Mouse (Mus musculus) left cerebral cortex, adult 2 months (tissue): ENCODE measurements at regions not wholly inside any gene's neighbourhood (a gene's known extent, or its start where the extent isn't known, plus 50 kb on each side); places are given as distances from the start of the nearest gene placed in this dataset.

Experiments used
- DNase-seq, 2 experiments: peaks; one replicate each; pipeline ENCODE4 v3.0.0; 2021 to 2022; ENCODE audit warnings: low spot score in 2 of 2, mixed read lengths in 1 of 2; ENCODE audit errors: extremely low spot score in 1 of 2
- H3K27ac ChIP-seq: fragments of 200-600 bp; 2 replicates; pipeline ENCODE4 v1.8.1; 2022
- H3K4me3 ChIP-seq: fragments of 200-600 bp; 2 replicates; pipeline ENCODE4 v1.8.1; 2022
- CTCF ChIP-seq: fragments of 200-600 bp; IDR thresholded peaks from 2 replicates; pipeline ENCODE4 v1.8.1; 2022; ENCODE audit warnings: antibody characterized with exemption, mild to moderate bottlenecking, moderate library complexity
- intact Hi-C: fragments of 180-260 bp; cut with DNase I; formaldehyde crosslinking; loops from one replicate; pipeline ENCODE4 v1.15.1; 2025
- microRNA-seq, 2 experiments: library from miRNA; unstranded; fragments of <30 nt; microRNA quantifications; one replicate each; pipeline ENCODE4 v1.2.0; 2021

DNA sequence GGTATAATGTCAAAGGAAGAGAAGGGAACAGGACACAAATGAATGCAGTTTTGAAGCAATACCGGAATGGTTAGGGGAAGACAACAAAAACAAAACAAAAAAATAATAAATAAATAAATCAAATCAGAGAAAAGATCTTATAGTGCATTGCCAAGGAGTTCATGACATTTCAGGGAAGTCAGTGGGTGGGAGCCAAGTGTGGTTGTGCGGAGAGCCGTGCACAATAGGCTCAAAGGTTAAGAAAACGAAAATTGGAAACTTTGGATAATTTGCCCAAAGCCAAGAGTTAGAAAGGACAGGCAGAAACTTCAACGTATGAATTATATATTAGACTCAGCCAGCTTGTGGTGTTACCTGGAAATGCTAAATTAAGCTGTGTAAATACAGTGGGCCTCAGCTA is 599.4 kb downstream of the Gm826 start:
- DNase-seq: no peak
- Histone ChIP-seq H3K27ac (no peak overlapping the region), H3K4me3 (no peak overlapping the region)
- intact Hi-C loops: no loop called here
- no peak for TF ChIP-seq CTCF

DNA sequence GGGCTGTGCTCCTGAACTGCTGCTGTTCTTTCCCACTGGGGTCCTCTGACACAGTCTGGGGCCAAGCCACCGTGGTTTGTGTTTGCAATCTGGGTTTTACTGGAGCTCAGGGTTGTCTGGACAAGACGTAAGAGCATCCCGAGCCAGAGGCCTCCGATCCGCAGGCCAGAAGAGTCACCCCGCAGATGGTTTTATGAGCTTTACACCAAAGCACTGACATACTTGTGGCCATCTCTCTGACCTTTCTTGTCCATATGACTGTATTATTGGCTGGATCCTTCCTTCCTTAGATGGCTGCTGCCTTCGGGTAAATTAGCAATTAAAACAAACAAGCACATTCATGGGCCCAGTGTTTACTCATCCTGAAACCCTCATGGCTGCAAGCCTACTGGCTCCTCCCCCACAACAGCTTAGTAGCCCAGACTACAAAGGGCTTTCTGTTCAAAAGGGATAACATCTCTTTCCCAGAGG is 578.4 kb downstream of the Gm826 start:
- intact Hi-C loops: no loop called here
- H3K4me3 ChIP-seq: no peak overlapping the region
- no peak overlapping the region for H3K27ac ChIP-seq
- TF ChIP-seq CTCF: no peak
- peak in 1 of 2 experiments; percentile 17 for DNase-seq

DNA sequence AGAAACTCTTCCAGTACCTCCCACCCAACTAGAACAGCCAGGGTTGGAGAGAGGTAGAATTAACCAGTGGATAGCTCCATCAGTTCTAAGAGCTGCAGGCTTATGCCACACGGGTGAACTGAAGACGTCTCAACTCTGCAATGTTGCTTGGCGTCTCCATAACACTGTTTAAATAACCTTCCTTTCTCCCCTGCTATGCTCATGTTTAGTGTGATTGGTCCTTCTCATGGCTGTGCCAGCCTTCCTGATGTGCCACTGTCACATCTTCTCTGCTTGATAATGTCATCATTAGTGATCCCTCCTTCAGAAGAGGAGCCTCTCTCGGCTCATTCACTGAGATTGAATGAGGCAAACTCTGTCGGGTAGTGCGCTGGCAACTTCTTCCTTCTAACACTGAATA is 573.2 kb downstream of the Gm826 start:
- intact Hi-C loops: no loop called here
- Histone ChIP-seq H3K27ac (no peak overlapping the region), H3K4me3 (no peak overlapping the region)
- no peak for TF ChIP-seq CTCF
- no peak for DNase-seq

DNA sequence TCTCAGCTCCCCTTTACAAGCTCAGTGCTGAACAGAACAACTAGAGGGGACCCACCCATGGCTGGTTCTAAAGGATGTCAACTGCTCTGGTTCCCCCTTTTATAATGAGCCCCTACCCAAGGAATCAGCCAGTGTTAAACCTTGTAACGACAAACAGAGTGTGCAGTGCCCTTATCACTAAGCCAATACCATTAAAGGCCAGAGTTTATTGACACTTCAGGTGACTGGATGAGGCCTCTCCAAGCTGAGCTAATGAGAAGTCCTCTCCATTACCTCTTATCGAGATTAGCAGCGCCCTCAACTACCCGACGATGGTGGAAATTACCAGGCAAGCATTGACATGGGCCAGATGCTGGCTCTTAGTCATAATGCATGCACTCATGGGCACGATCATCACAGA is 570.8 kb downstream of the Gm826 start:
- no peak for TF ChIP-seq CTCF

More for the DNA sequence above, 570.8 kb downstream of the Gm826 start:
- Histone ChIP-seq H3K27ac (no peak overlapping the region), H3K4me3 (no peak overlapping the region)
- DNase-seq: no peak
- intact Hi-C loops: no loop called here

Small RNA genes in the stretch of these regions (microRNA-seq; reads per million reads assigned to microRNA genes)
- gene Gm44319: 0 reads per million in 2 experiments
